Mouse (Mus musculus) neutrophil, adult 5-6 weeks (primary cell): ENCODE data around the gene Nek6. TPM values are rescaled to one million over a fixed set of nuclear protein-coding genes. Genes with fewer than 3 reads are reported as not detected.

Experiments
- ATAC-seq: fragments of 151-379, 151-347 bp; 2 replicates; pipeline ENCODE4 v1.8.0; 2017; ENCODE audit warnings: mild to moderate bottlenecking, moderate TSS enrichment; ENCODE audit not compliant: insufficient number of reproducible peaks, poor library complexity, low FRiP score, severe bottlenecking; ENCODE audit errors: extremely low read depth
- total RNA-seq: library from RNA; stranded (forward); fragments of 200-1000 nt; gene quantifications from 2 replicates; pipeline ENCODE4 v1.2.3, GENCODE M21; 2017

The Nek6 gene
- total RNA-seq: 4.9 and 7.0 TPM in 2 replicates

DNA sequence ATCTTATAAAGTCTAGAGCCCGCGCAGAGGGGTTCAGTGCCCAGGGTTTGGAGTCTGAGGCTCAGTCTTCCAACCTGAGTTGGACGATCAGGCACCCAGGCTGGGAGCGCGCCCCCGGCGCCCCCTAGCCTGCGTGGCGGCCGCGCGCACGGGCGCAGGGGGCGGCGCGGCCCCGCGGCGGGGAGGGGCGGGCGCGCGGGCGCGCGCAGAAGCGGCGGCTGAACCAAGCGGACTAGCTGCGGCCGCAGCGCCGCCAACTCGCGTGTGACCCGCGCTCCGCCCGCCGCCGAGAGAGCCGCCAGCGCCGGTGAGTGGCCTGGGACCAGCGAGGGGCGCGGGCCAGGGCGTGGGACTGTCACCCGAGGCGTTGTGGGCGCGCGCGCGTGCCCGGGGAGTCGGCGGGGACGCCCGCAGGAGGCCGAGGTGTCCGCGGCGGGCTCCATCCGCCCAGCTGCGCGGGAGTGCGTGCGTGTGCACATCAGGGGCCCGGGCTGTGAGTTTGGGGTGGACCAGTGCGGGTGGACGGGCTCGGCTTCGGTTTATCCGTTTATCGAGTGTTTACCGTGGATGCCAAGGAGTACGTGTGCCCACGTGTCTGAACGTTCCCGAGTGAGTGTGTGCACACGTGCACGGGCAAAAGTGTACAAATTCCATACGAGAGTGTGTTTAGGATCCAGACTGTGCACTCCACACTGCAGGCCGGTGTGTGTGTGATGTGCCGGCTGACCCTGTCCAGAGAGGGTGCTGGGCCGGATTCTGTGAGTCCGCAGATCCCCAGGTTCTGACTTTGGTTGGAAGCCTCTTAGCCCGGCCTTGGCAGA is at the start of gene Nek6:
Gene Nek6, plus strand, starts transcription at position 157 of the 821 bp plus-strand sequence.
- ATAC-seq: no peak

DNA sequence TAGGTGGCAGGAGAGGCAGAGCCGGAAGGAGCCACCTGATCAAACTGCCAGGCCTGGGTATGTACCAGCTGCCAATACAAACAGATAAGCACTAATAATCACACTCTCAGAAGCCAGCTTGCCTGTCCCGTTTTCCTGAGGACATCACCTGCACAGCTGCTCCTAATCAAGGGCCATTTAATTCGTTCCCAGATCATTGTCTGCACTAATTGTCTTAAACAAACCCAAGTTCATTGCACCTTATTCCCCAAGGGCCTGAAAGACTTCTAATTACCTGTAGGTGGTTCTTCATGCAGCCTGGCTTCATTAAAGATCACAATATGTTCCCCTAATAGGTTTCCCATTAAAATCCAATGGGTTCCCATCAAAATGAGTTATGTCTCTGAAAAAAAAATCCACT is 49.1 kb upstream of the Nek6 start:
- ATAC-seq: no peak

DNA sequence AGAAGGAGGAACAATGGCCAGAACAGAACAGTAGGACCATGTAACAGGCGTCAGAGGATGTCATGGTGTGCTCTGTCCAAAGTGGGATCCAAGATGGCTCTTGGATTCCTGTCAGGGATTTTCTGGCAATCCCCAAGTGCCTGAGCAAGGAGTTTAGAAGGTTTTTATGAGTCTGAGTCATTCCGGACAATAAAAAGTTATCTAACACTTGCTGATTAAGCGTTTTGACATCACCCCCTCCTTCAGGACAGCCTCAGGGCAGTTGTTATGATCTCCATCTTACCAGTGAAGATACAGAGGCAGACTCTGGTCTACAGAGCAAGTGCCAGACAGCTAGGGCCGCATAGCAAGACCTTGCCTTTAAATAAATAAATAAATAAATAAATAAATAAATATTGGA is 42.6 kb upstream of the Nek6 start:
- ATAC-seq: no peak

DNA sequence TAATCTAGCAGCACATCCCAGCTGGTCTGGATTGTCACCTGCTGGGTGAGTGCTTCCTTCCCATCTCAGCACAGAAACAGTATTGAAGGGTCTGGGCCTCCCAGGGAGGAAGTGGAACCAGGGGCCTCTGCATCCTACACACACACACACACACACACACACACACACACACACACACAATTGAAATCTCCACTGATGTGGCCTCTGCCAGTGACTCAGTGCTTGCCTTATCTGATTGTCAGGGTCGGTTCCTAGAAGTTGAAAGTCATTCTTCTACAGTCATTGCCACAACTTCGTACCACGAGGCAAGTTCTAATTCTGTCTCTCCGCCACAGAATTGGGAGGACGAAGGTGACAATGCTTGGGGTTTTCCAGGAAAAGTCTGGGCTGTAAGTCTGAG is 39.7 kb upstream of the Nek6 start:
- ATAC-seq: no peak

DNA sequence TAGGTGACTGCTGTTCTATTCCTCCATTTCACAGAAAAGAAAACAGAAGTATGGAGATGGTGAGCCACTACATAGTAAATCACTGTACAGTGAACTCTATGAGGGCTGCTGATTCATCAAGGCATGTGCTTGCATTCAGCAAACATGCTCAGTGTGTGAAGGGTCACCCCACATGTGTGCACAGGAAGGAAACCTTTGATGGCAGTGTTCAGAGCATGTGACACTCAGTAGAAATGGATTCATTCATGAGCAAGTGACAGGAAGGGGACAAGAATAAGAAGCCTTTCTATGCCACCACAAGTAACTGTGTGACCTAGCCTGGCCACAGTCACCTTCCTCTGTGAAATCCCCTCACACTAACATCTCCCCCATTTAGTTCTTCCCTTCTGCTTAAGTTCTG is 38.6 kb upstream of the Nek6 start:
- no peak for ATAC-seq

DNA sequence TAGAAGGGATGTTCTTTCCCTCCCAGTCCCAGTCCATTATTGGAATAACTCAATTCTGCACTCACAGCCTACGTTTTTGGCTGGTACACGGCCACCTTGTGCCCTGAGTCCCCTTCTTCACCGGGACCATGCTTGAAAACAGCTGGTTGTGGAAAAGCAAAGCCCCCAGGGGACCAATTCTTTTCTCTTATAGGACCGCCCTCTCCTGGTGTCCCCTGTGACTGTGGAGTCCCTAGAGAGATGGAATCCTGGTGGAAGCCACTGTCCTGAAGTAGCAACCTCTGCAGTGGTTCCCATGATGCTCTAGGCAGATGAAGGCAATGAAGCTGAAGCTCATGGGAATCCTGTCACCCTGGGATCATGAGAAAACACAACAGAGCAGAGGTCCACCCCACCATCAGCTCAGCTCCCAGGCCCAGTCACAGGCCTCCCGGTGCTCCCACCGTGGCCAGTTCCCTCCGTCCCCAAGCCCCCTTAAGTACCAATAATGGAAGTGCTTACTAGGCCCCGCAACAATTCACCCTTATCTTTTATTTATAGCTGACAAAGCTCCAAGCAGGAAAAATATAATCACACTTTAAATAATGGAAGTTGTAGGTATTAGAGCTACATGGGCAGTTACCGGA is 34.5 kb upstream of the Nek6 start:
- no peak for ATAC-seq

DNA sequence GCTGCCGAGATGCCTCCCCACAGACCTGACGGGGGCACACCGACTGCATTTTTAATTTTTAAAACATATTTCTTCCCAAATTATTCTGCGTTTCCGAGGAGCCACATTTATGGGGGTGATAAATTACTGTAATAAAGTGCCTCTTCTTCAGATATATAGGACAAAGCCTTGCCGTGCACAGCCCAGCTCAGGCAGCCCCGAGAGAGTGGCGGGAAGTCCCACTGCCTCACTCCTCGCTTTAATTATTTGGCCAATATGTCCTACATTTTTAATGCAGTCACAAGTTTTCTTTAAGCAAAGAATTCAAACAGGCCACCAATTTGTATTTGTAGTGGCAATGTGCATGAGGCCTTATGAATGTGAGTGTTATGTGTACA is 34.0 kb upstream of the Nek6 start:
- no peak for ATAC-seq

DNA sequence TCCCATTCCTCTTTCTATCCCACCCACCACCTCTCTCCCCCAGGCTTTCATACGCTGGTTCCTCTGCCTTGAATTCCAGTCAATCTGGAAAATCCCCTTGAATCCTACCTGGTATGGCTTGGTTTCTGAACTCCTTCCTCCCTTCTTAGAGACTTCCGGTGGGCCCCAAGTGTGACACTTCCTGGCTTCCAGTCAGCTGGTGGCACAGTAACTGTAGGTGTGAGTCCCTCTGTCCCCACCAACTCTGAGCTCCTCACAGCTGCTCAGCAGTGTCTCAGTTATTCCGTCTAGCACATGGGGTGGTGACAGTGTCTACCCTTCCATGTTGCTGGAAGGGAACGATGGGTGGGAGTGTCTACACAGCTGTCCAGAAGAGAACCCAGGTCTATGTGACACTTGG is 32.8 kb upstream of the Nek6 start:
- no peak for ATAC-seq

DNA sequence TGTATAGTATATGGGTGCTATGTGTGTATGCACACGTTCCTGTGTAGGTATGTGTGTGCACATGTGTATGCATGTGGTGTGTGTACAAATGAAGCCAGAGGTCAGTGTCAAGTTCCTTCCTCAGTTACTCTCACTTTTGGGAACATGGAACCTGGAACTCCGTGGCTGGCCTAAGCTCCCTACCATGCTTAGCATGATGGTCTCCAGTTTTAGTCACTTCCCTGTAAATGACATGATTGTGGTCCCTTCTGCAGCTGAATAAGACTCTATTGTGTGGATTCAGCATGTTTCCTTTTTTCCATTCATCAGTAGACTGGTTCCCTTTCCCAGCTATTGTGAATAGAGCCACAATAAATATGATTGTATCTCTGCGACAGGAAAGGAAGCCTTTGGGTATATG is 31.9 kb upstream of the Nek6 start:
- ATAC-seq: no peak

DNA sequence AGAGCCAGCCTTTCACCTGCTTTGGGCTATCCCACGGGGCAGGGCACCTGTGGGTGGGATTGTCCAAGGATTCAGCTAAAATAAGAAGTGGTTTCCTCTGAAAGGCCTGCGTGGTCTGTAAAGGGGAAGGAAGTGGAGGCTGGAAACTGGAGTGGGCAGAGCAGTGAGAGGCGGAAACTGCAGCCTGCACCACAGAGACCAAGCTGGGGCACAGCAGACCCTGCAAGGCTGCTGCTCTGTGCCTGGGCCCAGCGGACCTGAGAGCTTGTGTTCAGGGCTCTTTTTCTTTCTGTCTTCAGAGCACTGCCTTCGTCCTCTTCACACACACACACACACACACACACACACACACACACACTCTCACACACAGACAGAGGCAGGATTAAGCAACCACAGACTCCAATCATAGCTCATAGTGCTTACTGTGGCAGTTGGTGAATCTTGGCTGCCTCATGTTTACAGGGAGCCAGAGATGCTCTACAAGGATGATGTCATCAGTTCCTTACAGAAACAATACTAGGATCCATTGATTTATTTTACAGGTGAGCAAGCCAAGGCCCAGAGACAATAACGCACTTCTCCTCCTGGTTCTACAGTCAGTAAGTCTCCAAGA is 30.2 kb upstream of the Nek6 start:
- peak; percentile 32 for ATAC-seq

DNA sequence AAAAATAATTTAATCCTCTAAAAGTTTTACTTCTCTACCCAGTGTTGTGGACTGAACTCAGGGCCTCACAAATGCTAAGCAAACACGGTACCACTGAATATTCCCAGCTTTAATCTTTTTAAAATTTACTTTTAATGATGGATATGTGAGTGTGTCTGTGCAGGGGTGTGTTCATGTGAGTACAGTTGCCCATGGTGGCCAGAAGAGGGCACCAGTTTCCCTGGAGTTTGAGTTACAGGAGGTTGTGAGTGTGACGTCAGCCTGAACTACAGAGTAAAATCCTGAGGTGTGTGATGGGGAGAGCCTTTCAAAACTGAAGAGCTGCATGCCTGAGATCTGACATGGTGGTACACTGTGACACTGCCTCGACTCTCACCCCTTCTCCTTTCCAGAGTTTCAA is 29.3 kb upstream of the Nek6 start:
- ATAC-seq: 0 out of 2 replicates have a peak, but pooled peaks have one; percentile 21

DNA sequence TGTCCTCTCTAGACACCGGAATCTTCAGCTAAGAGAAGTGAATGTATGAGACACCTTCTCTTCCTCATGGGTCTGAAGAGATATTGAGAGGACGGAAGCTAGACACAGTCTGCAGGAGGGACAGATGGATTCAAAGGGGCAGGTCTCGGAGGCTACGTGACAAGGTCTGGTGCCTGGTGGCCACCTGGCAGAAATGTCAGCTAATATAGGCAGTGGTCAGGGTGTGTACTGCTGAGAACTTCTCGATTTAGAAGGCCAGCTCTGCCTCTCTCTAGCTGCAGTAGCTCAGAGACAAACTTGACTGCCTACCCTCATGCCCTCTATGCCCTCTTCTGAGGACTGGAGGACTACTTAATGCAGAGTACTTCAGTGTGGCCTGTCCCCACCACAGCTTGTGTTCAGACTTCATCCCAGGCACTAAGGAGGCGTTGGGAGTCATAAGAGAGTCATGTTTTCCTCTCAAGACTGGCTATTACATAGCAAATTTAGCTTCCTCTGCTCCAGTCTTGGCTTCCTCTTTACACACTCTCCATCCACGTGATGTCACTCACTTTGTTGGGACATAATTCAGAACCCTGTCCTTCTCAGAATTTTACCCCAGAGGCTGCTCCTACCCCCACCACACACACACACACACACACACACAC is 28.3 kb upstream of the Nek6 start:
- ATAC-seq: peak; percentile 79

DNA sequence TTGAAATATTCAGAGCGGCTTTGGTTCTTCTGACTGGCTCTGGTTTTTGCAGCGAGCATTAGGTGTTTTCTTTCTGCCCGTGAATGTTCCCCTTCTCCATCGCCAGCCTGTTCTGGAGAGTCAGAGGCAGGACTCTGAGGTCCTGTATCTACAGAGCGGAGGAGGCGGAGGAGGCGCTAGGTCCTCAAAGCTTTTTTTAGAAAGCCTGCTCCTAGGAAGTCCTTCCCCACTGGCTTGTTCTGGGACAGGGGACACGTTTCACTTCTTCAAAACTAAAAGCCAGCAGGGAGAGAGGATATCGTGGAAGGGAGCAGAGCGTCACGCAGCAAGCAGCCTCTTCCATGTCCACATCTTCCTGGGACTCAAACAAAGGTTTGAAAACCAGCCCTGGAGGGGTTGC is 26.9 kb upstream of the Nek6 start:
- ATAC-seq: no peak

DNA sequence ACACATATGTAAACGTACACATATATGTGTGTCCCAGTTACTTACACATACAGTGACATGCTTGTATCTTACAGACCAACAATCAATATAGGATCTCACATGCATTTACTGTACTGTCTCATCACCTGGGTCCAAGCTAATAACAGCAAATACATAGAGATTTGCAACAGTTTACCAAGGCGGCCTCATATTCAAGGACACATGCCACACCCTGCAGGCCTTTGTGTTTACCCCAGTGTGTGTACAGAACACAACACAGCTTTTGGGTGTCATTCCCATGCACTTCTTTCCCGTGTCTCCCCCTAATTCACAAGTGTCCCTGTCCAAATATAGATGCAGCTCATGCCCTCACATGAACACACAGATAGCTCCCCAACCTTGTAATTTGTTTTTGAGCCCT is 26.0 kb upstream of the Nek6 start:
- no peak for ATAC-seq

DNA sequence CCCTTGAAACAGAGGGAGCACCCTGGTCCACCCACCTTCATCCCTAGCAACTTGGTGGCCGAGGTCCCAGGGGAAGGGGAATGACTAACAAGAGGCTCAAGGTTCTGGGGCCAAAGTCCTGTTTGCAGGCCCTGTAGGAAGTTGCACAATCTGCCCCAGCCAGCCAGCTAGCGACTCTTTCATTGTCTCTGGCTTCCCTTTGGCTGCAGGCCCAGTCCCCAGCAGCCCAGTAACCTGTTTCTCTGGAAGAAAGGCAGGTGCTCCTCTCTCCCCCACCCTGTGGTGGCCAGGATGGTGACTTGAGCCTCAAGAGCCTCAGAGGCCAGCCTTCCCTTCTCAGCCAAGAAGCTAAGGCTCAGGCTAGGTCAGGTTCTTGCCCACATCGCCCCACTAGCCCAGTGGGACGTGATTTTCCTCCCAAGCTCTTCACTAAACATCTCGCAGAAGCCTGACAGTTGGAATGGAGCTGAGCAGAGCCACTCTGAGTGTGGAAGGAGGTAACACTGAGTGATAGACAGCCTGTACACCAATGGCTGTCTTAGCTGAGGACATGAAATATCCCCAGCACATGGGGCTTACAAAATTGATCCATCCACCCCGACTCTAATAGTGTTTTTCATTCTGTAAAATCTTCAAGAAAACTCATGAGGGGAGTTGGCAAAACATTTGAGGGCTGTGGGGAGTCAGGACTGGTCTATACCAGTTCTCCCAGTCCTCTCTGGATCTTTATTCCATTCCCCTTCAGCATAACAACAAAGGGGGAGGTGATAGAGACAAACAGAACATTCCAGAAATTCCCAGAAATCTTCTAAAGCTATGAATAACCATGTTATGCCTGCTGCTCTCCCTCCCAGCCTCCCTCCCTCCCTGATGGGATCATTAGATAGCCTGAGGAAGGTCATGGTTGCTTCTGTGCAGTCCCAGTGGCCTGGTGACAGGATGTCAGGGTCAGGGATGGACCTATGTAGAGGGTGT is 25.2 kb upstream of the Nek6 start:
- no peak for ATAC-seq

DNA sequence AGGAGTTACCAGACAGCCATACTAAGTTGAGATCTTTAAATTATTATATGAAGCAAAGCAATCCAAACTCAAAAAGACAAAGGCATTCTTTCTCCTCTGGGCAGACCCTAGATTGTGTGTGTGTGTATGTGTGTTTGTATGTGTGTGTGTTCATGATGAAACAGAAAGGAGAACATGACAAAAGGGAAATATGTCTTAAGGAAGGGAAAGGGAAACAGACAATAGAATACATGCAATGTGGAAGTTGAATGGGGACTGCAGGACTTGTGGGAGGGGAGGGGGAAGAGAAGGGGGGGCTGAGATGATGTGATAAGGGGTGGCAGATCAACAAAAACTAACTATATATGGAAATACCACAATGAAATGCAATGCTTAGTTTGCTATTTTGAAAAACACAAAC is 13.8 kb upstream of the Nek6 start:
- ATAC-seq: no peak

DNA sequence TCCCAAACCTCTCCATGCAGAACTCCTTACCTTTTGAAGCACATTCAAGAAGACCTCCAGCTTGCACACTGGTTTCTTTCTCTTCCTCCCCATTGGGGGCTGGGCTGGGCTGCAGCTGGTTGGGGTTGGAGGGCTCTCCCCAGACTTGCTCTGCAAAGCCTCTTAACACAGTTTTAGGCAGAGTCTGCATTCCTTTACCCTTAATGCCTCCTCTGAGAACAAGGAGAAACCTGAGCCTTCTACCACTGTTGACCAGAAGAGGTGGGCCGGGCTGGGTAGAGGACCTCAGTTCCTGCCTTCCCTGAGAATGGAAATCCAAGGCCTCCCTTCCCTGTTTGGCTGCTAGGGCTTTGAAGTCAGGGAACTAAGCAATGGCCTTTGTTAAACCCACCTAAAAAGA is 9.8 kb upstream of the Nek6 start:
- ATAC-seq: no peak

DNA sequence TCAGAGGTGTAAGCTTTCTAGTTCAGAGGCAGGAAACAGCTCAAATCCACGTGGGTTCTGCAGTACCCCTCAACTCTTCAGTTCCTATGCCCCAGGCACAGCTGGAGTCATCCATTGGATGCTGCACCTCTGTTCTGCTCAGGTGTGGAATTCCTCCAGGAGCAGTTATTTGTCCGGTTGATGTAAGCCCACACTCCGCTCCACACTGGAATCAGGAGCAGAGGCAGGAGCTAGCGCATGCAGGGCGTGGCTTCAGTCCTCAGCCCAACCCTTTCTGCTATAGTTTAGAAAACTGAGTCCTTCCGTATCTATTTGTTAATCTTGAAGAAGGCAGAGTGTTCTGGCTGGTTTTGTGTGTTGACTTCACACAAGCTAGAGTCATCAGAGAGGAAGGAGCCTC is 9.3 kb upstream of the Nek6 start:
- no peak for ATAC-seq

DNA sequence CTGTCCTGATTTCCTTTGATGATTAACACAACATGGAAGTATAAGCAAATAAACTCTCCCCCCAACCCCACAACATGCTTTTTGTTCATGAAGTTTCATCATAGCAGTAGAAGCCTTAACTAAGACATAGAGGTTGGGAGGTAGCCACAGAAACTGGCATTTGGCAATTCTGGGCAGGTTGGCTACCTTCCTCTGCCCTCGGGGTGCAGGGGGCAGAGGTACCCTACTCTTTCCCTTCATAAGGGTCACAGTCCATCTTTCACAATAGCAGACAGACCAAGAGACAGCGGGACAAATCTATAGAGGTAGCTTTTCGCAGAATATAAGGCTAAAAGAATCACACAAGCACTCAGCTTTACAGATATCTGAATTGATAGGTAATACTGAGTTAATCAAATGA is 8.7 kb upstream of the Nek6 start:
- no peak for ATAC-seq
